In the genomic region with DNA sequence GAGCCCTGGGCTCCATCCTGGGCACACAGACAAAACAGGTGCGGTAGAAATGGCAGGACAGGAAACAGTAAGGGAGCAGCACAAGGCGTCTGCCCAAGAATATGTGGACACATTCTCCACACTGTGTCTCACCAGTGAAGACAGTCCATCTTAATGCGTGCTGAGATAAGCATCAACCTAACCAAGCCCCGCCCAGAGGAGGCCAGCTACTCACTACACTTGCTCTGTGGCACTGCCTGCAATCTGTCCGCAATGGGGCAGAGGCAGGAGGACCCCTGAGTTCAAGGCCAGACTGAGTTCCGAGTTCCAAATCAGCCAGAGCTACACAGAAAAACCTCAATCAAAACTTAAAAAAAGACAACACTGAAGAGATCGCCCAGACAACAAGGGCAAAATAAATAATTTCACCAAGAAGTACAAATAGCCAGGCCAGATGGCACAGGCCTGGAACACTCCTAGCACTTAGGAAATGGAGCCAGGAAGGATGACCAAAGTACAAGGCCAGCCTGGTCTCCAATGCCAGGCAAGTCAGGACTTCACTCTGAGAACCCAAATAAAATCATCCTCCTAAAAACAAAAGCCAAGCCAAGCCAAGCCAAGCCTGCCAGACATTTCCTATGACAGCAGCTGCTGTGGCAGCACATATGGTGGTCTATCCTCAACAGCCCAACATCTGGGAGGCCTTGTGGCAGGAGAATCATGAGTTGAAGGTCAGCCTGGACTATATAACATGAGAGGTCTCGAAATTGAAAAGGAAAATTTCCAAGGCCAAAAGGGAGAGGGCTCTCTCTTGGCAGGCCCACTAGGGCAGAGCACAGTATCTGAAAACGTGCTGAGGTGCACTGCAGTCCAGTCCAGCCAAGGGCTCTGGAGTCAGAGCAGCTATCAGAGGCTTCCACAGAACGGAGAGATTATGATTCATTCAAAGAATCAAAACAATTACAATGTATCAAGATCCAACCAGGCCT, we compare ENCODE assay signal across 11 mouse cellular contexts. TPM values are rescaled to one million over a fixed set of nuclear protein-coding genes. Genes with fewer than 3 reads are reported as not detected.
DNase-seq lines count a peak whose midpoint lies in the region; ATAC-seq and TF ChIP-seq lines count a peak whose summit lies in the region.
"Had no signal": no experiment of that assay in that cellular context is flagged by ENCODE, and none has a peak within 500 bp of the region (broad histone marks: within the 10 kb centered on the region; RNA-seq: fewer than 3 reads in every experiment).

No protein-coding gene starts in this region.

- H3K4me3 ChIP-seq in heart, postnatal 0 days (ENCODE audit: low read depth, low read length), result no peak overlapping the region
- no peak overlapping the region for H3K4me3 ChIP-seq in intestine, embryonic 15.5 days (replicated peaks)
- H3K4me3 ChIP-seq in neural tube, embryonic 15.5 days (replicated peaks), result no peak overlapping the region
- H3K4me3 ChIP-seq: embryonic facial prominence, embryonic 12.5 days; hindbrain, embryonic 12.5 days; liver, embryonic 15.5 days had no signal

- H3K27me3 ChIP-seq in heart, postnatal 0 days (ENCODE audit: control insufficient read depth, insufficient read depth, low read length), result no peaks in the 10 kb centered on the region
- no peaks in the 10 kb centered on the region for H3K27me3 ChIP-seq in intestine, embryonic 15.5 days (replicated peaks)
- no peaks in the 10 kb centered on the region for H3K27me3 ChIP-seq in neural tube, embryonic 15.5 days (replicated peaks)
- H3K27me3 ChIP-seq: embryonic facial prominence, embryonic 12.5 days; hindbrain, embryonic 12.5 days; liver, embryonic 15.5 days had no signal

- peaks cover 18% of the 10 kb centered on the region for H3K4me1 ChIP-seq in heart, postnatal 0 days (ENCODE audit: control insufficient read depth, insufficient read depth)
- peaks cover 17% of the 10 kb centered on the region; the same call in 1 of the 2 replicates for H3K4me1 ChIP-seq in intestine, embryonic 15.5 days (replicated peaks)
- 0 out of 2 replicates have a peak, but pooled peaks cover 12% of the 10 kb centered on the region for H3K4me1 ChIP-seq in neural tube, embryonic 15.5 days

- WGBS in heart, postnatal 0 days, result 63% methylated on average over 10 of the region's 10 CpGs
- 76% methylated on average over 10 of the region's 10 CpGs for WGBS in intestine, embryonic 15.5 days
- 90% methylated on average over 10 of the region's 10 CpGs for WGBS in neural tube, embryonic 15.5 days

- no peak overlapping the region for H3K9ac ChIP-seq in heart, postnatal 0 days (replicated peaks; ENCODE audit: low read depth, low read length)
- H3K9ac ChIP-seq in intestine, embryonic 15.5 days, result no peak overlapping the region
- H3K9ac ChIP-seq in neural tube, embryonic 15.5 days (replicated peaks), result no peak overlapping the region
- H3K9ac ChIP-seq: embryonic facial prominence, embryonic 12.5 days; hindbrain, embryonic 12.5 days; liver, embryonic 15.5 days had no signal

- no peaks in the 10 kb centered on the region for H3K36me3 ChIP-seq in heart, postnatal 0 days (replicated peaks; ENCODE audit: control insufficient read depth, insufficient read depth, low read length)
- H3K36me3 ChIP-seq in intestine, embryonic 15.5 days, result no peaks in the 10 kb centered on the region
- H3K36me3 ChIP-seq in neural tube, embryonic 15.5 days, result no peaks in the 10 kb centered on the region
- H3K36me3 ChIP-seq: embryonic facial prominence, embryonic 12.5 days; hindbrain, embryonic 12.5 days; liver, embryonic 15.5 days had no signal

- DNase-seq in heart, postnatal 0 days (ENCODE audit: low spot score), result no peak
- DNase-seq in heart, postnatal 14 days, result no peak
- peak; percentile 25 for DNase-seq in ovary, postnatal 36 days (ENCODE audit: low spot score)
- DNase-seq in ovary, postnatal 10 days (ENCODE audit: low spot score), result no peak
- peak; percentile 38 for DNase-seq in cerebellum, adult 11 months

- TF ChIP-seq CTCF in heart, postnatal 0 days (IDR thresholded peaks at IDR 0.05; ENCODE audit: low read depth), result no peak

- peak overlapping the region; percentile 62 for H3K27ac ChIP-seq in heart, postnatal 0 days (ENCODE audit: low read depth)
- H3K27ac ChIP-seq in intestine, embryonic 15.5 days, result no peak overlapping the region
- no peak overlapping the region for H3K27ac ChIP-seq in neural tube, embryonic 15.5 days (replicated peaks)
- H3K27ac ChIP-seq: embryonic facial prominence, embryonic 12.5 days; hindbrain, embryonic 12.5 days; liver, embryonic 15.5 days had no signal

- TF ChIP-seq EP300 in heart, postnatal 0 days (IDR thresholded peaks at IDR 0.05; ENCODE audit: low read depth), result no peak

- peak; percentile 47; the same call in 1 of the 2 replicates for ATAC-seq in heart, postnatal 0 days (ENCODE audit: insufficient read depth, low read depth)
- peak; percentile 38; the same call in 1 of the 2 replicates for ATAC-seq in megakaryocyte-erythroid progenitor cell, adult 5-6 weeks (replicated peaks; ENCODE audit: low FRiP score, low TSS enrichment, poor library complexity, severe bottlenecking)
- no peak for ATAC-seq in intestine, embryonic 15.5 days
- no peak for ATAC-seq in neural tube, embryonic 15.5 days (ENCODE audit: low FRiP score)

- H3K4me2 ChIP-seq in heart, postnatal 0 days (ENCODE audit: low read depth, low read length), result no peak overlapping the region
- no peak overlapping the region for H3K4me2 ChIP-seq in intestine, embryonic 15.5 days (replicated peaks)
- H3K4me2 ChIP-seq in neural tube, embryonic 15.5 days, result no peak overlapping the region
- H3K4me2 ChIP-seq: embryonic facial prominence, embryonic 12.5 days; hindbrain, embryonic 12.5 days; liver, embryonic 15.5 days had no signal

- no peaks in the 10 kb centered on the region for H3K9me3 ChIP-seq in heart, postnatal 0 days (replicated peaks; ENCODE audit: control insufficient read depth, low read length)
- no peaks in the 10 kb centered on the region for H3K9me3 ChIP-seq in intestine, embryonic 15.5 days
- no peaks in the 10 kb centered on the region for H3K9me3 ChIP-seq in neural tube, embryonic 15.5 days (replicated peaks)
- H3K9me3 ChIP-seq: embryonic facial prominence, embryonic 12.5 days; hindbrain, embryonic 12.5 days; liver, embryonic 15.5 days had no signal

- intact Hi-C loops in heart, postnatal 14 days (cut with DNase I), result no loop called here

RNA-seq across cellular contexts. Expression of a gene that starts 15.4 kb away (rescaled TPM):
- 80.6 and 85.7 TPM in 2 replicates for total RNA-seq in heart, postnatal 0 days (2014; rRNA removed; ENCODE audit: low replicate concordance)
- polyA plus RNA-seq in heart, postnatal 0 days (2015; fragmentation: Nextera tagmentation; extraction: Ambion mirVana), result 12.5 and 15.0 TPM in 2 replicates
- 100 to 1,000 TPM; 114 to 117 TPM for total RNA-seq in heart, postnatal 14 days (2021)
- 66.2 and 76.6 TPM in 2 replicates for total RNA-seq in megakaryocyte-erythroid progenitor cell, adult 5-6 weeks (2014; fragmentation: Nextera tagmentation)
- 90.1 and 90.5 TPM in 2 replicates for total RNA-seq in megakaryocyte-erythroid progenitor cell, adult 5-6 weeks (2017)
- 19.0 and 22.1 TPM in 2 replicates for polyA plus RNA-seq in intestine, embryonic 15.5 days (2015; fragmentation: Nextera tagmentation; extraction: Ambion mirVana)
- 9.3 and 12.2 TPM in 2 replicates for polyA plus RNA-seq in neural tube, embryonic 15.5 days (2015; fragmentation: Nextera tagmentation; extraction: Ambion mirVana)

RNA-seq across cellular contexts. Expression of a gene that starts 32.9 kb away (rescaled TPM):
- 113 and 125 TPM in 2 replicates for total RNA-seq in heart, postnatal 0 days (2014; rRNA removed; ENCODE audit: low replicate concordance)
- polyA plus RNA-seq in heart, postnatal 0 days (2015; fragmentation: Nextera tagmentation; extraction: Ambion mirVana), result 182 and 185 TPM in 2 replicates
- total RNA-seq in heart, postnatal 14 days (2021), result 10 to 100 TPM; 61.8 to 70.0 TPM
- 160 and 260 TPM in 2 replicates for total RNA-seq in megakaryocyte-erythroid progenitor cell, adult 5-6 weeks (2014; fragmentation: Nextera tagmentation)
- total RNA-seq in megakaryocyte-erythroid progenitor cell, adult 5-6 weeks (2017), result 123 and 157 TPM in 2 replicates
- 250 and 266 TPM in 2 replicates for polyA plus RNA-seq in intestine, embryonic 15.5 days (2015; fragmentation: Nextera tagmentation; extraction: Ambion mirVana)
- 211 and 227 TPM in 2 replicates for polyA plus RNA-seq in neural tube, embryonic 15.5 days (2015; fragmentation: Nextera tagmentation; extraction: Ambion mirVana)

RNA-seq across cellular contexts. Expression of a gene that starts 51.2 kb away (rescaled TPM):
- 5.3 and 12.3 TPM in 2 replicates for total RNA-seq in heart, postnatal 0 days (2014; rRNA removed; ENCODE audit: low replicate concordance)
- 1.4 and 1.9 TPM in 2 replicates for polyA plus RNA-seq in heart, postnatal 0 days (2015; fragmentation: Nextera tagmentation; extraction: Ambion mirVana)
- 10 to 100 TPM; 14.3 to 18.7 TPM for total RNA-seq in heart, postnatal 14 days (2021)
- total RNA-seq in megakaryocyte-erythroid progenitor cell, adult 5-6 weeks (2014; fragmentation: Nextera tagmentation), result 28.6 and 28.8 TPM in 2 replicates
- 14.1 and 15.1 TPM in 2 replicates for total RNA-seq in megakaryocyte-erythroid progenitor cell, adult 5-6 weeks (2017)
- polyA plus RNA-seq in intestine, embryonic 15.5 days (2015; fragmentation: Nextera tagmentation; extraction: Ambion mirVana), result 3.9 and 4.1 TPM in 2 replicates
- 6.0 and 6.1 TPM in 2 replicates for polyA plus RNA-seq in neural tube, embryonic 15.5 days (2015; fragmentation: Nextera tagmentation; extraction: Ambion mirVana)

Comparison
In these comparisons a context has a peak if more than half of its experiments do, and no peak if none do; other contexts are left out.
1. DNase-seq: peak in ovary, postnatal 36 days (single experiment) and cerebellum, adult 11 months (single experiment); none in heart, postnatal 0 days (single experiment), heart, postnatal 14 days (0 of 2) and ovary, postnatal 10 days (single experiment).
2. ATAC-seq: peak in heart, postnatal 0 days (single experiment) and megakaryocyte-erythroid progenitor cell, adult 5-6 weeks (single experiment); none in intestine, embryonic 15.5 days (single experiment) and neural tube, embryonic 15.5 days (single experiment).